Mouse (Mus musculus) bone marrow, adult 2 months (tissue): Measurements from ENCODE around the gene Actr10. TPM values are rescaled to one million over a fixed set of nuclear protein-coding genes. Genes with fewer than 3 reads are reported as not detected.

ENCODE experiments used
- H3K27ac ChIP-seq: fragments of 200-500 bp; 2 replicates; pipeline ENCODE4 v1.5.1; 2012; ENCODE audit warnings: low read depth, mild to moderate bottlenecking, control low read depth, inconsistent platforms, low read length; ENCODE audit not compliant: control insufficient read depth, poor library complexity, insufficient read depth
- H3K4me1 ChIP-seq: fragments of 200-500 bp; 2 replicates; pipeline ENCODE4 v1.6.1; 2011; ENCODE audit warnings: low read length; ENCODE audit not compliant: control insufficient read depth, insufficient read depth
- H3K4me3 ChIP-seq: fragments of 200-500 bp; replicated peaks from 2 replicates; pipeline ENCODE3; 2011; ENCODE audit warnings: mild to moderate bottlenecking, low read depth, low read length, control low read depth; ENCODE audit not compliant: control insufficient read depth
- CTCF ChIP-seq: fragments of 200-500 bp; IDR thresholded peaks from 2 replicates; pipeline ENCODE4 v1.5.1; 2011; ENCODE audit warnings: low read length, control low read depth; ENCODE audit not compliant: control insufficient read depth, insufficient read depth
- POLR2A ChIP-seq: fragments of 200-500 bp; IDR thresholded peaks from 2 replicates; pipeline ENCODE4 v1.6.1; 2011; ENCODE audit warnings: low read depth, mild to moderate bottlenecking, control low read depth, low read length, borderline replicate concordance; ENCODE audit not compliant: control insufficient read depth
- WGBS: fragments of 180-500 bp; shearing (Covaris S2); methylation state at CpG from one replicate; pipeline ENCODE4 v1.1.7; 2018; 5-methylcytosine and 5-hydroxymethylcytosine counted together
- polyA plus RNA-seq: library from polyadenylated mRNA; stranded (reverse); fragments of >200 nt; gene quantifications from 2 replicates; pipeline ENCODE4 v1.2.4, GENCODE M21; 2011; ENCODE audit warnings: low replicate concordance; ENCODE audit not compliant: missing spikeins, insufficient read depth, insufficient read length

Actr10 gene
- polyA plus RNA-seq, 1 experiment, result 59.6 TPM

GRCm38 (mm10) chr12:70906867-70907266, 30.8 kb upstream of the Actr10 start:
- WGBS, result 87% methylated on average over 9 of the region's 9 CpGs
- Histone ChIP-seq H3K4me1 (no peaks in the 10 kb centered on the region), H3K4me3 (no peak overlapping the region), H3K27ac (no peak overlapping the region)
- TF ChIP-seq CTCF (no peak), POLR2A (no peak)

GRCm38 (mm10) chr12:70907651-70908050, 30.0 kb upstream of the Actr10 start:
- 90% methylated on average over 11 of the region's 11 CpGs for WGBS
- Histone ChIP-seq H3K27ac (no peak overlapping the region), H3K4me3 (no peak overlapping the region), H3K4me1 (no peaks in the 10 kb centered on the region)
- TF ChIP-seq CTCF (no peak), POLR2A (no peak)

- H3K4me1 ChIP-seq, result no peaks in the 10 kb centered on the region
- H3K27ac ChIP-seq, result no peak overlapping the region
- TF ChIP-seq POLR2A, result no peak
- 71% methylated on average over 4 of the region's 4 CpGs for WGBS
- H3K4me3 ChIP-seq, result no peak overlapping the region
Observed at GRCm38 (mm10) chr12:70908076-70908475, 29.6 kb upstream of the Actr10 start.

DNA sequence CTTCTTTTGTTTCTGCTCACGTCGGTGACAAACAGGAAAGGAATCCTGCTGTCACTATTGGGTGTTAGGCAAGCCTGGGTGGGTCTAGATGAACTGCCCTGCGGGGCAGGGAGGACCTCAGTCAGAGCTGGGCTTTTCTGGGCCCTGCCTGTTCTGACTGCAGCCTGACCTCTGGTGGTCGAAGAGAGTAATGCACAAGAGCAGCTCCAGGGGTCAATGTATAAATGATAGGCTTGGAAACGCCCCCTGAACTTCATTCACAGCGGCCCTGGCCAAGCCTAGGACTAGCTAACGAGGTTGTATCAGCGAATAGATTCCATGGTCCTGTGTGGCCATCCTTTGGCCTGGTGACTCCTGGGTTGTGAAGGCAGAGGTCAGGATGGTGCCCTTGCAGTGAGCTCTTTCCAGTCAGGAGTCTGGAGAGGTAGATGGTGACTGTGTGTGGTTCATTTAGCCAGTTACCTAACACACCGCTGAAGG, 27.4 kb upstream of the Actr10 start:
- peak; percentile 82 for TF ChIP-seq CTCF
- no peak for TF ChIP-seq POLR2A
- no peak overlapping the region for H3K4me3 ChIP-seq
- H3K4me1 ChIP-seq, result no peaks in the 10 kb centered on the region
- 10% methylated on average over 9 of the region's 9 CpGs for WGBS
- H3K27ac ChIP-seq, result no peak overlapping the region

GRCm38 (mm10) chr12:70911029-70911428, 26.6 kb upstream of the Actr10 start:
- Histone ChIP-seq H3K4me1 (no peaks in the 10 kb centered on the region), H3K27ac (no peak overlapping the region), H3K4me3 (no peak overlapping the region)
- no peak for TF ChIP-seq POLR2A
- TF ChIP-seq CTCF, result peak; percentile 97
- 5% methylated on average over 5 of the region's 5 CpGs for WGBS

GRCm38 (mm10) chr12:70911676-70912379, 25.8 kb upstream of the Actr10 start:
- TF ChIP-seq CTCF (no peak), POLR2A (no peak)
- Histone ChIP-seq H3K4me1 (no peaks in the 10 kb centered on the region), H3K27ac (no peak overlapping the region), H3K4me3 (no peak overlapping the region)
- 27% methylated on average over 17 of the region's 17 CpGs for WGBS

- TF ChIP-seq POLR2A, result no peak
- peak; percentile 90 for TF ChIP-seq CTCF
- no peaks in the 10 kb centered on the region for H3K4me1 ChIP-seq
- no peak overlapping the region for H3K27ac ChIP-seq
- 8% methylated on average over 3 of the region's 3 CpGs for WGBS
- H3K4me3 ChIP-seq, result no peak overlapping the region
Observed at GRCm38 (mm10) chr12:70913429-70913828, 24.2 kb upstream of the Actr10 start.

- 33% methylated on average over 11 of the region's 11 CpGs for WGBS
- no peak overlapping the region for H3K4me3 ChIP-seq
- TF ChIP-seq CTCF, result no peak
- H3K4me1 ChIP-seq, result no peaks in the 10 kb centered on the region
- H3K27ac ChIP-seq, result no peak overlapping the region
Observed at GRCm38 (mm10) chr12:70914387-70914786, 23.3 kb upstream of the Actr10 start.

DNA sequence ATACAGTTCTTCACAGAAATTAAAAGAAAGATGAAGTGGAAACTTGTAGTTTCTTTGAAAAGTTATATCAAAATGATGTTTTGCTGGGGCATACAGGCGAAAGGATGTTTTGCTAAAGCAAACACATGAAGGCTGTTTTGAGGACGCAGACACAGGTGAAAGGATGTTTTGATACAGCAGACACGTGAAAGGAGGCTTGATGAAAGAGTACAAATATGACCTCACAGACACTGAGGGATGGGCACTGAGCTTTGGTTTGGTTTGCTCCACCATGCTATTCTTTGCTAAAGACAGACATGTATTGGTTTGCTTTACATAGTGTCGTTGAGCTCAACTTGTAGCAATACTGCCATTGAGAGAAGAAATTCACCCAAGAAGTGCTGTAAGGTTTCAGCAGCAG, 7.9 kb upstream of the Actr10 start:
- WGBS, result 78% methylated on average over 4 of the region's 4 CpGs
- TF ChIP-seq POLR2A, result no peak
- no peak for TF ChIP-seq CTCF
- Histone ChIP-seq H3K4me3 (no peak overlapping the region), H3K27ac (no peak overlapping the region), H3K4me1 (no peaks in the 10 kb centered on the region)
